Mouse (Mus musculus) hindbrain, postnatal 0 days (tissue): ENCODE measurements around the gene Gm3336. TPM values are rescaled to one million over a fixed set of nuclear protein-coding genes. Genes with fewer than 3 reads are reported as not detected.

Experiments used
- ATAC-seq: fragments of 200-750 bp; cut with Nextera tagmentation; 2 replicates; pipeline ENCODE4 v1.8.0; 2017; ENCODE audit warnings: mild to moderate bottlenecking, moderate TSS enrichment, moderate library complexity
- DNase-seq: peaks from one replicate; pipeline ENCODE4 v3.0.0-alpha.2; 2015; ENCODE audit warnings: low spot score
- H3K27ac ChIP-seq: fragments of 300-500 bp; sonication (generic); 2 replicates; pipeline ENCODE4 v1.5.1; 2014; ENCODE audit warnings: mild to moderate bottlenecking
- H3K27me3 ChIP-seq: fragments of 300-500 bp; sonication (generic); 2 replicates; pipeline ENCODE4 v1.6.1; 2014; ENCODE audit warnings: low read length, mixed read lengths; ENCODE audit not compliant: insufficient read depth
- H3K36me3 ChIP-seq: fragments of 300-500 bp; sonication (generic); 2 replicates; pipeline ENCODE4 v1.6.1; 2014; ENCODE audit warnings: low read length, mixed read lengths; ENCODE audit not compliant: insufficient read depth
- H3K4me1 ChIP-seq: fragments of 300-500 bp; sonication (generic); 2 replicates; pipeline ENCODE4 v1.6.1; 2014; ENCODE audit warnings: antibody characterized with exemption, low read length, mixed read lengths; ENCODE audit not compliant: insufficient read depth
- H3K4me2 ChIP-seq: fragments of 300-500 bp; sonication (generic); 2 replicates; pipeline ENCODE4 v1.6.1; 2014; ENCODE audit warnings: low read depth, mild to moderate bottlenecking, low read length, moderate library complexity, mixed read lengths
- H3K4me3 ChIP-seq: fragments of 300-500 bp; sonication (generic); 2 replicates; pipeline ENCODE4 v1.5.1; 2014; ENCODE audit warnings: low read length
- H3K9ac ChIP-seq: fragments of 300-500 bp; sonication (generic); replicated peaks from 2 replicates; pipeline ENCODE4 v1.6.1; 2014; ENCODE audit warnings: mild to moderate bottlenecking, low read length, moderate library complexity, mixed read lengths
- H3K9me3 ChIP-seq: fragments of 300-500 bp; sonication (generic); 2 replicates; pipeline ENCODE4 v1.6.1; 2016; ENCODE audit warnings: low read length, mixed read lengths
- CTCF ChIP-seq: IDR thresholded peaks from 2 replicates; pipeline ENCODE4 v1.5.1; 2016; ENCODE audit warnings: antibody characterized with exemption, control low read depth, low read depth
- WGBS: fragments of 180-500 bp; shearing (Covaris S2); extraction: QIAGEN DNeasy Blood & Tissue Kit; methylation state at CpG from one replicate; pipeline ENCODE4 v1.1.7; 2014; 5-methylcytosine and 5-hydroxymethylcytosine counted together
- polyA plus RNA-seq: library from polyadenylated mRNA; unstranded; fragments of >200 nt; fragmentation: Nextera tagmentation; extraction: Ambion mirVana; gene quantifications from 2 replicates; pipeline ENCODE4 v1.2.1, GENCODE M21; 2015
- total RNA-seq: library from RNA; depleted of rRNA; stranded (reverse); fragments of >200 nt; gene quantifications from 2 replicates; pipeline ENCODE4 v1.2.3, GENCODE M21; 2014

Gene Gm3336
- total and polyA plus RNA-seq, 2 experiments from 2014 or later = not detected

GRCm38 (mm10) chr8:70741661-70742060 is 23.3 kb downstream of the Gm3336 start:
- no peak overlapping the region for H3K27ac ChIP-seq
- ATAC-seq (no peak), DNase-seq (no peak)
- WGBS = 65% methylated on average over 5 of the region's 5 CpGs
- H3K9me3 ChIP-seq = no peaks in the 10 kb centered on the region
- no peak overlapping the region for H3K9ac ChIP-seq
- H3K4me1 ChIP-seq = peaks cover 7% of the 10 kb centered on the region
- TF ChIP-seq CTCF = no peak
- H3K27me3 ChIP-seq = peaks cover 43% of the 10 kb centered on the region
- no peak overlapping the region for H3K4me2 ChIP-seq
- H3K36me3 ChIP-seq = no peaks in the 10 kb centered on the region
- H3K4me3 ChIP-seq = no peak overlapping the region

- no peak overlapping the region for H3K9ac ChIP-seq
- H3K4me2 ChIP-seq = no peak overlapping the region
- H3K27ac ChIP-seq = no peak overlapping the region
- H3K4me1 ChIP-seq = peaks cover 7% of the 10 kb centered on the region
- DNase-seq (no peak), ATAC-seq (no peak)
- H3K4me3 ChIP-seq = no peak overlapping the region
- peaks cover 46% of the 10 kb centered on the region for H3K27me3 ChIP-seq
- H3K36me3 ChIP-seq = no peaks in the 10 kb centered on the region
- no peak for TF ChIP-seq CTCF
- no peaks in the 10 kb centered on the region for H3K9me3 ChIP-seq
- WGBS = 68% methylated on average over 11 of the region's 11 CpGs
Measured at GRCm38 (mm10) chr8:70742176-70742575, 23.8 kb downstream of the Gm3336 start.

DNA sequence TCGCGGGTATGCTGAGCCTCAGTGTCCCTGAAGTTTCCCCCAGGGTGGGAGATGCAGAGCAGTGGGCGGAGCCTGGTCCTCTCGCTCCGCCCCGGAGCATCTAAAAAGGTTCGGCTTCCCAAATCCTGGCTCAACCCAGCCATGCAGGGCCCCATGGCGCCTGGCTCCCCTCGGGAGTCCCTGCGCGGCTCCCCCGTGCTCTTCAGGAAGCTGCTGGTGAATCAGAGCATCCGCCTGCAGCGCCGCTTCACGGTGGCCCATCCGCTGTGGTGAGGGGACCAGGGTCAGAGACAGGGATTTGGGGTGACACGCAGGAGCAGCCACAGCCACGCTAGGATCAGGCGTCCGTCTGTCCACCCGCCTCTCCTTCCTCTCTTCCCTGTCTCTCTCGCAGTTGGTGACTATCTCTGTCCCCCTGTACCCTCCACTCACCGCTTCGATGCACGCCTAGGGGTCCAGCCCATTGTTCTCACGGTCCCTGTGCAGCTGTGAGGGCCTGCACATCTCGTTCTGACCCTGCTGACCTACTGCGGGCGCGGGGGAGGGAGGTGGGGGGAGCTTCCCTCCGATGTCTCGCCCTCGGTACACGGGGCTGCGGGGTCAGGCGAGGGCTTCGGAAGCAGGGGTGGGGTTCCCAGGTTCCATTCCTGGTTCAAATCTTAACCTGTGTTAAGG is 24.8 kb downstream of the Gm3336 start:
- no peak for TF ChIP-seq CTCF
- H3K9me3 ChIP-seq = no peaks in the 10 kb centered on the region
- H3K27me3 ChIP-seq = peaks cover 49% of the 10 kb centered on the region
- peaks cover 7% of the 10 kb centered on the region for H3K4me1 ChIP-seq
- peak overlapping the region; percentile 59 for H3K4me2 ChIP-seq
- peak overlapping the region; percentile 38; the same call in 1 of the 2 replicates for H3K4me3 ChIP-seq
- 5% methylated on average over 38 of the region's 38 CpGs for WGBS
- H3K9ac ChIP-seq = no peak overlapping the region
- H3K36me3 ChIP-seq = no peaks in the 10 kb centered on the region
- ATAC-seq (no peak), DNase-seq (no peak)
- H3K27ac ChIP-seq = no peak overlapping the region

DNA sequence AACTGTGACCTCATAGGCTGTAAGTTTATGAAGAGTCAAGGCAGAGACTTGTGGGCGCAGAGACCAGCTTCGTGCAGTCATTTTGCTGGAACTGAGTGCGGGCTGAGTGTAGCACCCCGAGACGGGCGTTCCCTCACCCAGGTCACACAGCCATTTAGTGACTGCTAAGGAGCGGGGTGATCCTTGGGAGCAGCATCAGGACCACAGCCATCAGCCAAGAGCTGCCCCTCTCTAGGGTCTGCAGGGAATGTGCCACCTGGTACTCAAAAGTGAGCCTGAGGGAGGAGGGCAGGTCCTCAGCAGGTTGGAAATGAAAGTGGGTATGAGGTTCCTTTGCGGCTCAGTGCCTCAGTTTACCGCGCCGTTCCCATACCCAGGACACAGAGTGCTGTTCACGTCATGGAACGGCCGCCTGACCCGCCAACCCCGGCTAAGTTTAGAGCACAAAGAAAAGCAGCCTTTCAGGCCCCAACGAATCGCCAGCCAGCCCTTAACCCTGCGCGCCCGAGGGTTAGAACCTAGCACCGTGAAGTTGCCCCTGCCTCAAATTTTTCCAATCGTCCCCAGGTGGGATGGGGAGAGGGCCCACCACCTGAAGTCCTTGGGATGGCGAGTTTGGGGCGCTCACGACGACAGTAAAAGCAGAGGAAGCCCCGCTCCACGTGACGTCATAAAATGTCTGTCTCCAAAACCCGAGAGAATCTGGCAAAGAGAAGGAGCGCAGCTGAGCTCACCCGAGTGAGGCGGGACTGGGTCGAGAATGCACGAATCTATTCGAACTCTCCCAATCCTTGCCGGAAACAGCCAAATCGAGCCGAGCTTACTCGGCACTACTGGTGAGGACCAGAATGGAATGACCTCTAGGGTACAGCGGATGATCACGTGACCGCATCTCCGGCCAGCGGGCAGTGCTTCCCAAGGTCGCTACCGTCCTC is 25.6 kb downstream of the Gm3336 start:
- TF ChIP-seq CTCF = no peak
- Histone ChIP-seq H3K9me3 (no peaks in the 10 kb centered on the region), H3K4me1 (peaks cover 7% of the 10 kb centered on the region), H3K36me3 (no peaks in the 10 kb centered on the region), H3K4me3 (peak overlapping the region; percentile 38), H3K27ac (no peak overlapping the region), H3K27me3 (peaks cover 49% of the 10 kb centered on the region), H3K9ac (peak overlapping the region; percentile 41), H3K4me2 (peak overlapping the region; percentile 59)
- ATAC-seq = peak; percentile 43
- peak; percentile 65 for DNase-seq
- 5% methylated on average over 48 of the region's 48 CpGs for WGBS

DNA sequence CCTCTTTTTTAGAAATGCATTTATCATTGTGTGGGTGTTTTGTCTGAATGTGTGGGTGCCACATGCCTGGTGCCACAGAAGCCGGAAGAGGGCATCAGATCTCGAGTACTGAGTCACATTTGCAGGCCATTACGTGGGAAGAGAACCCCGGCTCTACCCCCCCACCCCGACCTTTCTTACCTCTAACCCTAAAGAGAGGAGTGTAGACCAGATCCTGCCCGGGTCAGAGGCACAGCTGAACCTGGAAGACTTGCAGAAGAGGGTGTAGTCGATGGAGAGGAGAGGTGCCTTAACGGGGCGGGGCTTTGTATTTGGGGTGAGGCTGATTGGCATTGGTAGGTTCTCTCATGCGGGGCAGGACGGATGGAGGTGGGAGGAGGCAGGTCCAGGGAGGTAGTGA is 26.5 kb downstream of the Gm3336 start:
- H3K4me1 ChIP-seq = peaks cover 7% of the 10 kb centered on the region
- no peak overlapping the region for H3K27ac ChIP-seq
- H3K9me3 ChIP-seq = no peaks in the 10 kb centered on the region
- no peak overlapping the region for H3K9ac ChIP-seq
- H3K4me3 ChIP-seq = no peak overlapping the region
- 60% methylated on average over 11 of the region's 11 CpGs for WGBS
- DNase-seq (no peak), ATAC-seq (no peak)
- no peak for TF ChIP-seq CTCF
- no peaks in the 10 kb centered on the region for H3K36me3 ChIP-seq
- H3K4me2 ChIP-seq = no peak overlapping the region
- H3K27me3 ChIP-seq = peaks cover 49% of the 10 kb centered on the region

- H3K9ac ChIP-seq = no peak overlapping the region
- no peaks in the 10 kb centered on the region for H3K36me3 ChIP-seq
- 58% methylated on average over 19 of the region's 19 CpGs for WGBS
- no peaks in the 10 kb centered on the region for H3K9me3 ChIP-seq
- H3K4me2 ChIP-seq = no peak overlapping the region
- H3K27ac ChIP-seq = no peak overlapping the region
- no peak overlapping the region for H3K4me3 ChIP-seq
- H3K4me1 ChIP-seq = peaks cover 7% of the 10 kb centered on the region
- DNase-seq (no peak), ATAC-seq (0 out of 2 replicates have a peak, but pooled peaks have one; percentile 9)
- no peak for TF ChIP-seq CTCF
- H3K27me3 ChIP-seq = peaks cover 49% of the 10 kb centered on the region
Measured at GRCm38 (mm10) chr8:70745691-70746220, 27.4 kb downstream of the Gm3336 start.
